Mouse (Mus musculus): ENCODE measurements around the gene Caps2. TPM values are rescaled to one million over a fixed set of nuclear protein-coding genes. Genes with fewer than 3 reads are reported as not detected.
"Not testable (repeated sequence)": the region's sequence is repeated elsewhere in the genome, so short reads cannot be mapped to it uniquely, and the experiment has no call there.

Gene Caps2
- polyA plus RNA-seq (2012; ENCODE audit: insufficient read depth, insufficient read length, low replicate concordance, missing spikeins): not detected in 2 replicates

DNA sequence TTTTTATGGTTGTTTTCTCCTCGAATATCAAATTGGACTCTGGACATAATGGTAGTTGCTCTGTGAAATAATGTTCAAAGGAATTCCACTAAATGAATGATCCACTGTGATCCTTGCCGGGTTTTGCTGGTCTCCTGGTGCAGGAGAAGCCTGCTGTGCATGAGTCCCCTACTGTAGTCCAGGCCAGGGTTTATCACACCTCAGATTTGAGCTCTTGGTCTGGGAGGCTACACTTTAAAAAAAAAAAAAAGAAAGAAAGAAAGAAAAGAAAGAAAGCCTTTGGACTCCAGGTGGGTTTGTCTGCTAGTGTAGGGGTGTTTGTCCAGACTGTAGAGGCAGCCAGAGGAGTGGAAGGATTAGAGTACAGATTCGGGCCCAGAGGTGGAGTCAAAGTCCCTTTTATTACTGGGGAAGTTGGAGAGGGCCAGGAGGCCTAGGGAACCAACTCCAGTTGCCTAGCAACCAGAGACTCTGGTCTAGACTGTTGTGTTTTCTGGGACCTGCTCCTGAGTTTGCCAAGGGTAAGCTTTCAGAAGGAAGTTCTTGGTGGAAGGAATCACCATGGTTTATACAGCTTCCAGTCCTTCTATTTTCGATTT lies at the start of gene Caps2:
Caps2 (plus strand) TSS at position 454 of the 599 bp plus-strand sequence.
- WGBS: 24% methylated on average over 4 of the region's 4 CpGs
- Histone ChIP-seq H3K27ac (ENCODE audit: insufficient read depth, low read depth, low read length) (no peak within 1 kb of the TSS), H3K4me3 (ENCODE audit: insufficient read depth, low read depth, low read length) (no peak within 1 kb of the TSS), H3K4me1 (ENCODE audit: control insufficient read depth, insufficient read depth, low read length) (no peaks in the 10 kb centered on the region)
- no peak for TF ChIP-seq POLR2A (IDR thresholded peaks at IDR 0.05; ENCODE audit: insufficient read depth, low read depth, low read length)
- TF ChIP-seq CTCF (IDR thresholded peaks at IDR 0.05; ENCODE audit: insufficient read depth, low read depth, low read length): no peak

DNA sequence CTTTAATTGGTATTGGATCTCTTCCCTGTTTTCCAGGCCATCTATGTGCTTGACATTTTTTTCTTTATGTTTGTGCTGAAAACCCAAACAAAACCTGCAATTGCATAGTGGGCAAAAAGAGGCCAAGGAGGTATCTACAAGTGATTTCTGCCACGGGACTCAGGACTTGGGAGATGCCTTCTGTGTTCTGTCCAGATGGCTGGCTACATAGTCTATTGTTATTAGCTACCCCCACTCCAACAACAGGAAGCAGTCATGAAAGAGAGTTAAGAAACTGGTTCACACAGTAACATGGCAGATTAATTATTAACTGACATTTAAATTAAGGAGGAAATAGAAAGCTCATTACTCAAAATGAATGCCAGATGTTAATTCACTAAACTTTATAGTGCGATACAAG lies 38.3 kb upstream of the Caps2 start:
- WGBS: 38% methylated on average over 2 of the region's 2 CpGs
- not testable (repeated sequence) for H3K27ac ChIP-seq (ENCODE audit: insufficient read depth, low read depth, low read length); H3K4me1 ChIP-seq (ENCODE audit: control insufficient read depth, insufficient read depth, low read length); H3K4me3 ChIP-seq (ENCODE audit: insufficient read depth, low read depth, low read length)

- WGBS: 66% methylated on average over 6 of the region's 6 CpGs
- not testable (repeated sequence) for H3K4me3 ChIP-seq (ENCODE audit: insufficient read depth, low read depth, low read length); H3K27ac ChIP-seq (ENCODE audit: insufficient read depth, low read depth, low read length); H3K4me1 ChIP-seq (ENCODE audit: control insufficient read depth, insufficient read depth, low read length)
Observed at GRCm38 (mm10) chr10:112127682-112128230, 35.7 kb upstream of the Caps2 start.

DNA sequence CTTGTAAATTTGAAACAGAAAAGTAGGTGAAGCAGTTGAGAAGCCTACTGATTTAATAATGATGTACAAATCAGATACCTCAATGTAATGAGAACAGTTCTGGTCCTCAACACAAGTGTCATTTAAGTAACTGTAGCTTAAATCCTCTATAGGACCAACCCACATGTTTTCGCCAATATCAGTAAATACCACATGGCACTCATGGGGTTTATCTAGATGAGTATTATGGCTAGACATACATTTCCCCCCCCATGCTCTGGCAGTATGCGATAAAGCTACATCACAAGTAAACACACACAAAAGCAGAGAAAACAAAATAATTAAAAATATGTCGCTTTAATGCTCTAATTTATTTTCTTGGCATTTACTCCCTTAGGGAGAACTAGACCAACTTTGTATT lies 31.2 kb upstream of the Caps2 start:
- WGBS: 93% methylated on average over 3 of the region's 3 CpGs
- Histone ChIP-seq H3K27ac (ENCODE audit: insufficient read depth, low read depth, low read length) (no peak overlapping the region), H3K4me3 (ENCODE audit: insufficient read depth, low read depth, low read length) (no peak overlapping the region), H3K4me1 (ENCODE audit: control insufficient read depth, insufficient read depth, low read length) (no peaks in the 10 kb centered on the region)
- no peak for TF ChIP-seq CTCF (IDR thresholded peaks at IDR 0.05; ENCODE audit: insufficient read depth, low read depth, low read length)
- no peak for TF ChIP-seq POLR2A (IDR thresholded peaks at IDR 0.05; ENCODE audit: insufficient read depth, low read depth, low read length)

DNA sequence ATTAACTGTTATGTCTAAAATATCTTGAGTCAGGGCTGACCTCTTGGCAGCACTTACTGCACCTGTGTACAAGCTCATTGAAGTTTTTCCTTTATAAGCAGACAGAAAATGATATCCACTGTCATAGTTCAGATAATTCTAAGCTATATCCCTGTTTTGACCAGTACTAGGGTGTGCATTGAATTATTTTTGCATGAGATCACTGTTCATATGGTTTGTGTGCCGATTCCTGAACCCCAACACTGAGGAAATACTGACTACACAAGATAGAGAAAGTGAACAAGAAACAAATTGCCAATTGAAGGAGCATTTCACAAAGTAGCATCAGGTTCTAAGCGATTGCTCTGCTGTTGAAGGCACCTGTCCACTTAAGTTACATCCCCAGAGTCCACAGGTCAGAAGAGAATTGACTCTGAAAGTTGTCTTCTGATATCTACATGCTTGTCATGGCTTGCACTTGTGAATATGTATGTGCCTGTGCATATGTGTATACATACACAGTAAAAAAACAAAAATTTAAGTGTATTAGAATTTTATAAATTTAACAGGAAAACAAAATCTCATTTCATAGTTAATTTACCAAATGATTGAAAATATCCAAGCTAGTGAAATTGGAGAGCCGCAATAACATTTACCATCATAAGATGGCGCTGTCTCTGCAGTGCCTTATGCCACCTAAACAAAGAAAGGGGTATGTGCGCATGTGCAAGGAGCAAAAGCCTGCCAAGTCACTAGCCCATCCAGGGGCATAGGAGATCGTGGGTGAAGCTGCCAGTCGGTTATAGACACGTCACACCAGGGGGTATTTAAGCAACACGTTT lies 25.2 kb upstream of the Caps2 start:
- Histone ChIP-seq H3K4me1 (ENCODE audit: control insufficient read depth, insufficient read depth, low read length) (no peaks in the 10 kb centered on the region), H3K4me3 (ENCODE audit: insufficient read depth, low read depth, low read length) (peak overlapping the region; percentile 37), H3K27ac (ENCODE audit: insufficient read depth, low read depth, low read length) (peak overlapping the region; percentile 62; the same call in 1 of the 2 replicates)
- TF ChIP-seq CTCF (IDR thresholded peaks at IDR 0.05; ENCODE audit: insufficient read depth, low read depth, low read length): no peak
- TF ChIP-seq POLR2A (IDR thresholded peaks at IDR 0.05; ENCODE audit: insufficient read depth, low read depth, low read length): no peak
- WGBS: 17% methylated on average over 9 of the region's 9 CpGs

GRCm38 (mm10) chr10:112138871-112139430 lies 24.5 kb upstream of the Caps2 start:
- peak overlapping the region; percentile 37 for H3K4me3 ChIP-seq (ENCODE audit: insufficient read depth, low read depth, low read length)
- peak overlapping the region; percentile 62; the same call in 1 of the 2 replicates for H3K27ac ChIP-seq (ENCODE audit: insufficient read depth, low read depth, low read length)
- no peaks in the 10 kb centered on the region for H3K4me1 ChIP-seq (ENCODE audit: control insufficient read depth, insufficient read depth, low read length)
- 20% methylated on average over 6 of the region's 6 CpGs for WGBS
- TF ChIP-seq CTCF (IDR thresholded peaks at IDR 0.05; ENCODE audit: insufficient read depth, low read depth, low read length) (no peak), POLR2A (IDR thresholded peaks at IDR 0.05; ENCODE audit: insufficient read depth, low read depth, low read length) (no peak)

GRCm38 (mm10) chr10:112139834-112140233 lies 23.6 kb upstream of the Caps2 start:
- Histone ChIP-seq H3K4me3 (ENCODE audit: insufficient read depth, low read depth, low read length) (no peak overlapping the region), H3K27ac (ENCODE audit: insufficient read depth, low read depth, low read length) (no peak overlapping the region), H3K4me1 (ENCODE audit: control insufficient read depth, insufficient read depth, low read length) (no peaks in the 10 kb centered on the region)
- TF ChIP-seq POLR2A (IDR thresholded peaks at IDR 0.05; ENCODE audit: insufficient read depth, low read depth, low read length): no peak
- TF ChIP-seq CTCF (IDR thresholded peaks at IDR 0.05; ENCODE audit: insufficient read depth, low read depth, low read length): no peak
- 67% methylated on average over 2 of the region's 2 CpGs for WGBS

DNA sequence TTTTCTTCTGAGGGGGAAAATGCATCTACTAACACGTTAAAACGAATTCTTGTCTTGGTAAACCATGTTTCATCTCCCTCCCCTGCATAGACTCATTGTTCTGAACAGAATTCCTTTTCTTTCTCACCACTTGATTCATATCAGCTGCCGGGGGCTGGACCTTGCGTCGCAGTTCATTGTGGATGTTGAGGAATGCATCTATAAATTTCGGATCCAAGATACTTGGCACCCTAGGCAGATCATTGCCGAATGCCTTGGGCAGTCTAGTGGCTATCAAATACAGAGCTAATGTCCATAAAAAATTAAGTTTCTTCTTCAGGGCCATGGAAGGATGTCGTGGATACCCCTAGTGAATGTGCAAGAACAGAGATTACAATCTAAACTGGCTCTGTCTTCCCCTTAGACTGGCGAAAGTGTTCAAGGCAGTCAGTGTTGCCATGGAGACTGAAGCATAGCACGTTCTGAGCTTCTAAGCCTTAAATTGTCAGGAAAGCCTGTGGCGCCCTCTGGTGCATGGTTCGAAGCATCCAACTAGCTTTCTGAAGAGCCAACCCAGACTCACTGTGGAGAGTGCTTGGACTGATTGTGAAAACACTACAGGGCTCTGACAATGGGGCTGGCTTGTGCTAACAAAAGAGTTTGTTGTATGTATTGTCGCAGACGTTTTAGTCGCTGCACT lies 3.4 kb upstream of the Caps2 start, which contains the start of gene Glipr1l3:
Glipr1l3 (minus strand) TSS at position 446 of the 679 bp plus-strand sequence.
- not testable (repeated sequence) for H3K4me3 ChIP-seq (ENCODE audit: insufficient read depth, low read depth, low read length); H3K27ac ChIP-seq (ENCODE audit: insufficient read depth, low read depth, low read length); H3K4me1 ChIP-seq (ENCODE audit: control insufficient read depth, insufficient read depth, low read length)
- 4% methylated on average over 15 of the region's 15 CpGs for WGBS

- not testable (repeated sequence) for H3K27ac ChIP-seq (ENCODE audit: insufficient read depth, low read depth, low read length); H3K4me3 ChIP-seq (ENCODE audit: insufficient read depth, low read depth, low read length); H3K4me1 ChIP-seq (ENCODE audit: control insufficient read depth, insufficient read depth, low read length)
- 36% methylated on average over 13 of the region's 13 CpGs for WGBS
Observed at GRCm38 (mm10) chr10:112177027-112177426, 13.6 kb downstream of the Caps2 start.

DNA sequence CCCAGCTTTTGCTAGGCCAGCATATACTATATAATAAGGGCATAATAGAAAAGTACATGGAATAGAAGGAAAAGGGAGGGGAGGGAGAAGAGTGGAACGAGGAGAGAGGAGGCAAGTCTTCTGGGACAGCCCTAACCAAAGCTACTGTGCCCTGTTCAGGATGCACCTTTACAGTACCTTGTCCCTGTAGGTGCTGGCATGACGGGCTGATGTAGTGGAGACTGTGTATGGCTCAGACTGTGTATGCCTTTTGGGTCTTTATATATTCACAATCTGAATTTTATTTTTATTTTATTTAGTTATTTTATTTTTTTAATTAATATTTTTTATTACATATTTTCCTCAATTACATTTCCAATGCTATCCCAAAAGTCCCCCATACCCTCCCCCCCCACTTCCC lies 30.5 kb downstream of the Caps2 start:
- H3K4me3 ChIP-seq (ENCODE audit: insufficient read depth, low read depth, low read length); H3K27ac ChIP-seq (ENCODE audit: insufficient read depth, low read depth, low read length); H3K4me1 ChIP-seq (ENCODE audit: control insufficient read depth, insufficient read depth, low read length): not testable (repeated sequence)
- 82% methylated on average over 2 of the region's 2 CpGs for WGBS

All from olfactory bulb, adult 2 months (tissue).